Mouse (Mus musculus) spleen, adult 2 months (tissue): Measurements from ENCODE around the gene Ntm.

Source experiments
- CTCF ChIP-seq: fragments of 200-500 bp; IDR thresholded peaks from 2 replicates; pipeline ENCODE4 v1.5.1; 2011; ENCODE audit warnings: mild to moderate bottlenecking, inconsistent platforms; ENCODE audit not compliant: insufficient read depth, insufficient read length, insufficient replicate concordance; ENCODE audit errors: extremely low read depth
- POLR2A ChIP-seq: fragments of 200-500 bp; IDR thresholded peaks from 2 replicates; pipeline ENCODE4 v1.6.1; 2011; ENCODE audit warnings: low read depth, low read length, inconsistent platforms

DNA sequence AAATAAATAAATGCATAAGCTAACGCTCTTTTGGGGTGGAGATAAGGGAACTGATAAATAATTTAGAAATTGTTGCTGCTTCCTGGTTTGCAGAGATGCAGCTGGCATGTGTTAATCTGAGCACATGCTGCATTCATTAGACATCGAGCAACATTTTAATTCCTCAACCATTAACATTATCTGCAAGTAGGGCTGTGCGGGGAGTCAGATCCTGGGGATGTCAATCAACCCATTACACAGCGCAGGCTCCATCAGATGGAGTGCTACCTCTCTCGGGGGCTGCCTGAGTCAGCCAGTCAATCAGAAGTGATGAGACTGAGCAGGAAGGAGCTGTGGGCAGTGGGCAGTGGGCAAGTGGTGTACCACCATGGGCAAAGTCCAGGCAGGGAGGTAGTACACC is 100.5 kb downstream of the Ntm start:
- TF ChIP-seq POLR2A (no peak), CTCF (no peak)
